Mouse (Mus musculus): ENCODE measurements around the gene Tns2. TPM values are rescaled to one million over a fixed set of nuclear protein-coding genes. Genes with fewer than 3 reads are reported as not detected.

Gene Tns2
- polyA plus RNA-seq, 1 experiment: 26.7 TPM

- TF ChIP-seq CTCF (IDR thresholded peaks at IDR 0.05; ENCODE audit: control insufficient read depth, insufficient read depth, low read length): no peak
- no peak for TF ChIP-seq POLR2A (IDR thresholded peaks at IDR 0.05; ENCODE audit: borderline replicate concordance, control insufficient read depth, low read depth, low read length)
- no peak overlapping the region for H3K27ac ChIP-seq (ENCODE audit: control insufficient read depth, insufficient read depth, low read depth, low read length, poor library complexity)
- WGBS: 73% methylated on average over 11 of the region's 11 CpGs
Observed at GRCm38 (mm10) chr15:102116753-102117415, 16.7 kb downstream of the Tns2 start.

GRCm38 (mm10) chr15:102117461-102118443 is 17.5 kb downstream of the Tns2 start:
- 76% methylated on average over 19 of the region's 19 CpGs for WGBS
- H3K27ac ChIP-seq (ENCODE audit: control insufficient read depth, insufficient read depth, low read depth, low read length, poor library complexity): no peak overlapping the region

More at GRCm38 (mm10) chr15:102116753-102117415, 16.7 kb downstream of the Tns2 start:
- no peaks in the 10 kb centered on the region for H3K4me1 ChIP-seq (ENCODE audit: control insufficient read depth, insufficient read depth, low read length)
- no peak overlapping the region for H3K4me3 ChIP-seq (replicated peaks; ENCODE audit: control insufficient read depth, low read depth, low read length)

GRCm38 (mm10) chr15:102118591-102118990 is 18.4 kb downstream of the Tns2 start:
- Histone ChIP-seq H3K4me3 (replicated peaks; ENCODE audit: control insufficient read depth, low read depth, low read length) (no peak overlapping the region), H3K27ac (ENCODE audit: control insufficient read depth, insufficient read depth, low read depth, low read length, poor library complexity) (no peak overlapping the region), H3K4me1 (ENCODE audit: control insufficient read depth, insufficient read depth, low read length) (no peaks in the 10 kb centered on the region)
- TF ChIP-seq POLR2A (IDR thresholded peaks at IDR 0.05; ENCODE audit: borderline replicate concordance, control insufficient read depth, low read depth, low read length) (no peak), CTCF (IDR thresholded peaks at IDR 0.05; ENCODE audit: control insufficient read depth, insufficient read depth, low read length) (no peak)
- WGBS: 91% methylated on average over 4 of the region's 4 CpGs

More at GRCm38 (mm10) chr15:102117461-102118443, 17.5 kb downstream of the Tns2 start:
- no peak for TF ChIP-seq CTCF (IDR thresholded peaks at IDR 0.05; ENCODE audit: control insufficient read depth, insufficient read depth, low read length)
- Histone ChIP-seq H3K4me3 (replicated peaks; ENCODE audit: control insufficient read depth, low read depth, low read length) (no peak overlapping the region), H3K4me1 (ENCODE audit: control insufficient read depth, insufficient read depth, low read length) (no peaks in the 10 kb centered on the region)

- H3K4me1 ChIP-seq (ENCODE audit: control insufficient read depth, insufficient read depth, low read length): no peaks in the 10 kb centered on the region
- WGBS: 89% methylated on average over 8 of the region's 8 CpGs
- no peak overlapping the region for H3K4me3 ChIP-seq (replicated peaks; ENCODE audit: control insufficient read depth, low read depth, low read length)
- no peak overlapping the region for H3K27ac ChIP-seq (ENCODE audit: control insufficient read depth, insufficient read depth, low read depth, low read length, poor library complexity)
- no peak for TF ChIP-seq POLR2A (IDR thresholded peaks at IDR 0.05; ENCODE audit: borderline replicate concordance, control insufficient read depth, low read depth, low read length)
- TF ChIP-seq CTCF (IDR thresholded peaks at IDR 0.05; ENCODE audit: control insufficient read depth, insufficient read depth, low read length): no peak
Observed at GRCm38 (mm10) chr15:102119121-102119830, 19.1 kb downstream of the Tns2 start.

GRCm38 (mm10) chr15:102119831-102120170 is 19.6 kb downstream of the Tns2 start:
- no peaks in the 10 kb centered on the region for H3K4me1 ChIP-seq (ENCODE audit: control insufficient read depth, insufficient read depth, low read length)
- no peak overlapping the region for H3K27ac ChIP-seq (ENCODE audit: control insufficient read depth, insufficient read depth, low read depth, low read length, poor library complexity)
- no peak overlapping the region for H3K4me3 ChIP-seq (replicated peaks; ENCODE audit: control insufficient read depth, low read depth, low read length)
- WGBS: 84% methylated on average over 2 of the region's 2 CpGs
- no peak for TF ChIP-seq POLR2A (IDR thresholded peaks at IDR 0.05; ENCODE audit: borderline replicate concordance, control insufficient read depth, low read depth, low read length)
- TF ChIP-seq CTCF (IDR thresholded peaks at IDR 0.05; ENCODE audit: control insufficient read depth, insufficient read depth, low read length): no peak

- no peak for TF ChIP-seq POLR2A (IDR thresholded peaks at IDR 0.05; ENCODE audit: borderline replicate concordance, control insufficient read depth, low read depth, low read length)
- no peak overlapping the region for H3K27ac ChIP-seq (ENCODE audit: control insufficient read depth, insufficient read depth, low read depth, low read length, poor library complexity)
- 86% methylated on average over 5 of the region's 5 CpGs for WGBS
Observed at GRCm38 (mm10) chr15:102120530-102120929, 20.3 kb downstream of the Tns2 start.

GRCm38 (mm10) chr15:102126303-102126702 is 26.1 kb downstream of the Tns2 start:
- Histone ChIP-seq H3K27ac (ENCODE audit: control insufficient read depth, insufficient read depth, low read depth, low read length, poor library complexity) (no peak overlapping the region), H3K4me1 (ENCODE audit: control insufficient read depth, insufficient read depth, low read length) (no peaks in the 10 kb centered on the region), H3K4me3 (replicated peaks; ENCODE audit: control insufficient read depth, low read depth, low read length) (no peak overlapping the region)
- TF ChIP-seq POLR2A (IDR thresholded peaks at IDR 0.05; ENCODE audit: borderline replicate concordance, control insufficient read depth, low read depth, low read length): no peak
- TF ChIP-seq CTCF (IDR thresholded peaks at IDR 0.05; ENCODE audit: control insufficient read depth, insufficient read depth, low read length): no peak
- 64% methylated on average over 2 of the region's 2 CpGs for WGBS

More at GRCm38 (mm10) chr15:102120530-102120929, 20.3 kb downstream of the Tns2 start:
- Histone ChIP-seq H3K4me1 (ENCODE audit: control insufficient read depth, insufficient read depth, low read length) (no peaks in the 10 kb centered on the region), H3K4me3 (replicated peaks; ENCODE audit: control insufficient read depth, low read depth, low read length) (no peak overlapping the region)

- 94% methylated on average over 9 of the region's 9 CpGs for WGBS
- no peak for TF ChIP-seq CTCF (IDR thresholded peaks at IDR 0.05; ENCODE audit: control insufficient read depth, insufficient read depth, low read length)
Observed at GRCm38 (mm10) chr15:102133314-102133713, 33.1 kb downstream of the Tns2 start.

More at GRCm38 (mm10) chr15:102133314-102133713, 33.1 kb downstream of the Tns2 start:
- Histone ChIP-seq H3K27ac (ENCODE audit: control insufficient read depth, insufficient read depth, low read depth, low read length, poor library complexity) (no peak overlapping the region), H3K4me1 (ENCODE audit: control insufficient read depth, insufficient read depth, low read length) (no peaks in the 10 kb centered on the region; the same call in 1 of the 2 replicates), H3K4me3 (replicated peaks; ENCODE audit: control insufficient read depth, low read depth, low read length) (no peak overlapping the region)

All from bone marrow, adult 2 months (tissue).